Mouse (Mus musculus) naive thymus-derived CD4-positive, alpha-beta T cell, adult 5 months (primary cell): ENCODE data around the gene Dgat2l6. TPM values are rescaled to one million over a fixed set of nuclear protein-coding genes. Genes with fewer than 3 reads are reported as not detected.

Experiments
- polyA plus RNA-seq: library from polyadenylated mRNA; unstranded; fragments of 100-300 nt; shearing (Covaris generic); gene quantifications from one replicate; pipeline ENCODE4 v1.2.1, GENCODE M21; 2017

The Dgat2l6 gene
- polyA plus RNA-seq = not detected

DNA sequence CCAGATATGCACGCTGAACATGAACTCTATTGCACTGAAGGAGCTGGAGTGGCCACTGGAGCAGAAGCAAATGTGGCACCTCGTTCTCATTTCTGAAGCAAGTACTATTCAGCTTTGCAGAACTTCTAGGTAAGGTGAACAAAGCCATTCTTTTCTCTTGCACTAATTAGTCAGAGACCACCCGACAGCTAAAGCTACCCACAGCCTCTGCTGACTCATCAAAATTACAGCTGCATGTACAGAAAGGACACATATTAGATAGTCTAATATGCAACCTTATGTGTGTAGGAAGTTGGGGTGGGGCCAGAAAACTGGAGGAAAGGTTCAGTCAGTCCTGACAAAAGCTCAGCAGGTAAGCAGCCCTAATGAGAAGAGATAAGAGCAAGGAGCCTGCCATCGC lies at the start of gene Dgat2l6:
Dgat2l6 (plus strand) TSS at position 368 of the 400 bp plus-strand sequence.

DNA sequence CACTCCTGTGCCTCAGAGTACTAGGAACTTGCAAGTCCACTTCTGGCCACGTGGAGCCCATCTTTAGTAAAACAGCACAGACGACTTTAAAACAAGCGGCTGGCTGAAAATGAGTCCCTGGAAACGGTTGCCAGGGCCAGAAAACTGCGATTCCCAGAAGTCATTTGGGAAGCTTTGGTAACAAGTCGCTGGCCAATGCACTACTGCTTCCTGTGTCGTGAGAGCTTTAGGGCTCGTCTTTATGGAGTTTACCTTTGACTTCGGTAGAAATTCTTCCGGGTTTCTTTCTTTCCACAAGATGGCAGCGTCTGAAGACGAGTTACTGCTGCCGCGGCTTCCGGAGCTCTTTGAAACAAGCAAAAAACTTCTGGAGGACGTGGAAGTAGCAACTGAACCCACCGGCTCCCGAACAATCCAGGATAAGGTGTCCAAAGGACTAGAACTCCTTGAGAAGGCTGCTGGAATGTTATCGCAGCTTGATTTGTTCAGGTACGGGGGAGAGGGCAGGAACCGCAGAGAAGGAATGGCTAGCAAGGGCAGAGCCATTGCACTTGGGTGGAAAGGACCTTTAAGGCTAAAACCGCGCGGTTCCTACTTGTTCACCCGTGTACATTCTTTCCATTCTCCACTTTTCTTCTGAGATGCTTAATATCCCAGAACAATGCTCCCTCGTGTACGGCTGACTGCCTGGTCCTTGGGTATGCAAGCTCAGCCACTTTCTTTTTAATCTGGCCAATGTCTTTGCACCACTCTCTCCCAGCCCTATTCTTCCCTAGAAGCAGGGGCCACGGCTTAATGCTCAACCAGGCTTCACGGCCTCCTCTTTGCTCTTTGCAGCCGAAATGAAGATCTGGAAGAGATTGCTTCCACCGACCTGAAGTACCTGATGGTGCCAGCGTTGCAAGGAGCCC lies 30.3 kb upstream of the Dgat2l6 start, which contains the start of gene Igbp1:
Igbp1 (plus strand) TSS at position 224 of the 911 bp plus-strand sequence.

DNA sequence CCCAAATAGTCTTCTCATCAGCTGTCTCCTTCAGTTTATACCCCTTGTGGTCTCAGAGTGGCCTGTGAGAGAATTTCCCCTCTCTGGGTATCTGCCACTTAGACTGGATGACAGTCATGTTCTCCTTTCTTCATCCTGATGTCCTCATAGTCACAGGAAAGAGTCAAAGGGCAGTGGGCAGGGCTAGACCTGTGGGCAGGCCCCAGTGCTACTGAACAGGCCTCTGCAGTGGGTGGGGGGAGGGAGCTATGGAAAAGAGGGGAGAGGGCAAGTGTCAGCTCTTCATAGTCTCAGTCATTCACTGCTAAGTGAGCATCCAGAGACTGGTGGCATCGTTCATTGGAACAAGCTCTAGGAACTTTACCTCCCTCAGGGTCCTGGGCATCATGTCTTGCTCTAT lies 47.3 kb downstream of the Dgat2l6 start, which contains the start of gene Awat1:
Awat1 (plus strand) TSS at position 301 of the 400 bp plus-strand sequence.

DNA sequence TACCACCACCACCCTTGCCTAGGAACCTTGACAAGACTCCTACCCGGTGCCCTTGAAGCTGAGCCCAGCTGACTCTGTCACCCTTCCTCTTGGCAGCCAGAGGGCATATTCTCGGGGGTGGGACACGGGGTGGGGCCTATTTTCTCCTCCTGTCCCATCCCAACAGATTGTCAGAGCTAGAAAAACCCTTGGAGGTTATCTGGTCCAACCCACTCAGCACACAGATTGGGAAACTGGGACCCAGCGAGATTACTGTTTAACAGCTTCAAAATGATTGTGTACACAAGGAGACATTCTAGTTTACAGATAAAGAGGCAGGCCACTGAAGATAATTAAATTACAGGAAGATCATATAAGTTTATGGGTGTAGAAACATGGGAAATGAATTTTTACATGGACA lies 70.2 kb downstream of the Dgat2l6 start, which contains the start of gene P2ry4:
P2ry4 (minus strand) TSS at position 79 of the 400 bp plus-strand sequence.

Other genes with a start within 250 kb of the Dgat2l6 start
- not detected for gene Otud6a, start 95.8 kb upstream of the Dgat2l6 start, polyA plus RNA-seq
- gene Awat2, start 82.1 kb upstream of the Dgat2l6 start, polyA plus RNA-seq = not detected
- gene Igbp1, start 30.5 kb upstream of the Dgat2l6 start, polyA plus RNA-seq = 27.4 TPM
- not detected for gene Awat1, start 47.4 kb downstream of the Dgat2l6 start, polyA plus RNA-seq
- gene P2ry4, start 70.0 kb downstream of the Dgat2l6 start, polyA plus RNA-seq = not detected
- not detected for gene Arr3, start 80.7 kb downstream of the Dgat2l6 start, polyA plus RNA-seq
- 0.32 TPM for gene Kif4, start 100.9 kb downstream of the Dgat2l6 start, polyA plus RNA-seq
- 18.5 TPM for gene Pdzd11, start 101.7 kb downstream of the Dgat2l6 start, polyA plus RNA-seq
- gene Gdpd2, start 205.0 kb downstream of the Dgat2l6 start, polyA plus RNA-seq = not detected
- 6.6 TPM for gene Dlg3, start 242.9 kb downstream of the Dgat2l6 start, polyA plus RNA-seq